Mouse (Mus musculus): Measurements from ENCODE around the gene Ugt1a6a.
"Not testable (repeated sequence)": the region's sequence is repeated elsewhere in the genome, so short reads cannot be mapped to it uniquely, and the experiment has no call there.

GRCm38 (mm10) chr1:88094270-88094676 is 40.3 kb upstream of the Ugt1a6a start:
- TF ChIP-seq CTCF, POLR2A (IDR thresholded peaks at IDR 0.05; ENCODE audit: insufficient read depth, low read depth, low read length): not testable (repeated sequence)

Data from olfactory bulb, adult 2 months (tissue).